Mouse (Mus musculus) liver (tissue): Measurements from ENCODE around the gene Lat2.

Experiments used
- DNase-seq: peaks from one replicate; pipeline ENCODE4 v3.0.0-alpha.2; 2020; ENCODE audit warnings: mixed read lengths

The Lat2 gene

GRCm38 (mm10) chr5:134611810-134612521 is 2.9 kb downstream of the Lat2 start:
- no peak for DNase-seq

- no peak for DNase-seq
Measured at GRCm38 (mm10) chr5:134609916-134610643, 4.7 kb downstream of the Lat2 start.

- DNase-seq: no peak
Measured at GRCm38 (mm10) chr5:134607121-134607520, 7.7 kb downstream of the Lat2 start.

GRCm38 (mm10) chr5:134606314-134606713 is 8.5 kb downstream of the Lat2 start:
- no peak for DNase-seq

- no peak for DNase-seq
Measured at GRCm38 (mm10) chr5:134604376-134604775, 10.4 kb downstream of the Lat2 start.

- no peak for DNase-seq
Measured at GRCm38 (mm10) chr5:134597711-134598110, 17.1 kb downstream of the Lat2 start.

- DNase-seq: peak; percentile 71
Measured at GRCm38 (mm10) chr5:134593093-134593492, 21.7 kb downstream of the Lat2 start.

- DNase-seq: no peak
Measured at GRCm38 (mm10) chr5:134592026-134592581, 22.7 kb downstream of the Lat2 start.

- no peak for DNase-seq
Measured at GRCm38 (mm10) chr5:134589900-134590299, 24.9 kb downstream of the Lat2 start.

- DNase-seq: no peak
Measured at GRCm38 (mm10) chr5:134584798-134585197, 30.0 kb downstream of the Lat2 start.

- no peak for DNase-seq
Measured at GRCm38 (mm10) chr5:134583884-134584213, 31.0 kb downstream of the Lat2 start.

GRCm38 (mm10) chr5:134583006-134583883 is 31.6 kb downstream of the Lat2 start:
- no peak for DNase-seq

- peak; percentile 97 for DNase-seq
Measured at GRCm38 (mm10) chr5:134582221-134582907, 32.5 kb downstream of the Lat2 start.

- DNase-seq: no peak
Measured at GRCm38 (mm10) chr5:134581146-134581545, 33.7 kb downstream of the Lat2 start, which contains the start of gene Rfc2. TSS of gene Rfc2 (plus strand) at chr5:134581366.

GRCm38 (mm10) chr5:134579135-134579534 is 35.7 kb downstream of the Lat2 start:
- no peak for DNase-seq

- no peak for DNase-seq
Measured at GRCm38 (mm10) chr5:134577534-134577933, 37.3 kb downstream of the Lat2 start.

- DNase-seq: peak; percentile 42
Measured at GRCm38 (mm10) chr5:134576517-134577220, 38.2 kb downstream of the Lat2 start.

- DNase-seq: no peak
Measured at GRCm38 (mm10) chr5:134575833-134576232, 39.0 kb downstream of the Lat2 start.

- no peak for DNase-seq
Measured at GRCm38 (mm10) chr5:134572508-134573214, 42.2 kb downstream of the Lat2 start.

- DNase-seq: peak; percentile 50
Measured at GRCm38 (mm10) chr5:134571730-134572507, 42.9 kb downstream of the Lat2 start.
